Mouse (Mus musculus) lung, postnatal 14 days (tissue): ENCODE measurements around the gene Sart3.

ENCODE experiments used
- DNase-seq: peaks from one replicate; pipeline ENCODE4 v3.0.0; 2021

Gene Sart3

GRCm38 (mm10) chr5:113765641-113766526 is 6.4 kb downstream of the Sart3 start:
- no peak for DNase-seq

- no peak for DNase-seq
Observed at GRCm38 (mm10) chr5:113764426-113764825, 7.9 kb downstream of the Sart3 start.

GRCm38 (mm10) chr5:113761585-113761984 is 10.7 kb downstream of the Sart3 start:
- no peak for DNase-seq

GRCm38 (mm10) chr5:113755347-113756030 is 16.8 kb downstream of the Sart3 start:
- DNase-seq: no peak

- no peak for DNase-seq
Observed at GRCm38 (mm10) chr5:113751521-113752157, 20.7 kb downstream of the Sart3 start.

- no peak for DNase-seq
Observed at GRCm38 (mm10) chr5:113748556-113749331, 23.6 kb downstream of the Sart3 start.

GRCm38 (mm10) chr5:113747629-113748028 is 24.7 kb downstream of the Sart3 start:
- DNase-seq: no peak

- DNase-seq: no peak
Observed at GRCm38 (mm10) chr5:113737607-113738237, 34.6 kb downstream of the Sart3 start.

- DNase-seq: no peak
Observed at GRCm38 (mm10) chr5:113736522-113737164, 35.7 kb downstream of the Sart3 start.

- DNase-seq: no peak
Observed at GRCm38 (mm10) chr5:113736113-113736502, 36.2 kb downstream of the Sart3 start.

GRCm38 (mm10) chr5:113735345-113736112 is 36.8 kb downstream of the Sart3 start, which contains the start of gene Ficd:
TSS of gene Ficd (plus strand) at chr5:113735803.
- DNase-seq: peak; percentile 92

GRCm38 (mm10) chr5:113735023-113735344 is 37.3 kb downstream of the Sart3 start:
- no peak for DNase-seq

- no peak for DNase-seq
Observed at GRCm38 (mm10) chr5:113734376-113734775, 37.9 kb downstream of the Sart3 start.

- DNase-seq: peak; percentile 67
Observed at GRCm38 (mm10) chr5:113732182-113732581, 40.1 kb downstream of the Sart3 start.

- no peak for DNase-seq
Observed at GRCm38 (mm10) chr5:113731174-113731573, 41.1 kb downstream of the Sart3 start.

GRCm38 (mm10) chr5:113730641-113731121 is 41.6 kb downstream of the Sart3 start:
- no peak for DNase-seq

GRCm38 (mm10) chr5:113728691-113729090 is 43.6 kb downstream of the Sart3 start:
- DNase-seq: no peak

- no peak for DNase-seq
Observed at GRCm38 (mm10) chr5:113728011-113728410, 44.3 kb downstream of the Sart3 start.

- DNase-seq: no peak
Observed at GRCm38 (mm10) chr5:113727238-113727637, 45.1 kb downstream of the Sart3 start.

- DNase-seq: no peak
Observed at GRCm38 (mm10) chr5:113726618-113727017, 45.7 kb downstream of the Sart3 start.

GRCm38 (mm10) chr5:113725417-113725816 is 46.9 kb downstream of the Sart3 start:
- DNase-seq: no peak
